Mouse (Mus musculus) heart, embryonic 13.5 days (tissue): Measurements from ENCODE around the gene Hist3h2ba. TPM values are rescaled to one million over a fixed set of nuclear protein-coding genes. Genes with fewer than 3 reads are reported as not detected.

Experiments
- ATAC-seq: fragments of 200-750 bp; cut with Nextera tagmentation; 2 replicates; pipeline ENCODE4 v1.8.0; 2017; ENCODE audit warnings: moderate TSS enrichment; ENCODE audit not compliant: insufficient number of reproducible peaks, low FRiP score, low TSS enrichment; ENCODE audit errors: extremely low read depth
- H3K27ac ChIP-seq: fragments of 300-500 bp; sonication (generic); replicated peaks from 2 replicates; pipeline ENCODE4 v1.5.1; 2015; ENCODE audit warnings: moderate library complexity, mild to moderate bottlenecking, inconsistent platforms
- H3K27me3 ChIP-seq: fragments of 300-500 bp; sonication (generic); replicated peaks from 2 replicates; pipeline ENCODE4 v1.6.1; 2015; ENCODE audit warnings: mild to moderate bottlenecking, inconsistent platforms
- H3K36me3 ChIP-seq: fragments of 300-500 bp; sonication (generic); 2 replicates; pipeline ENCODE4 v1.6.1; 2015; ENCODE audit warnings: mild to moderate bottlenecking, inconsistent platforms
- H3K4me1 ChIP-seq: fragments of 300-500 bp; sonication (generic); 2 replicates; pipeline ENCODE4 v1.6.1; 2015; ENCODE audit warnings: inconsistent platforms
- H3K4me2 ChIP-seq: fragments of 300-500 bp; sonication (generic); 2 replicates; pipeline ENCODE4 v1.6.1; 2015; ENCODE audit warnings: inconsistent platforms, mild to moderate bottlenecking, moderate library complexity
- H3K4me3 ChIP-seq: fragments of 300-500 bp; sonication (generic); 2 replicates; pipeline ENCODE4 v1.5.1; 2015; ENCODE audit warnings: moderate library complexity, mild to moderate bottlenecking, inconsistent platforms
- H3K9ac ChIP-seq: fragments of 300-500 bp; sonication (generic); 2 replicates; pipeline ENCODE4 v1.6.1; 2015; ENCODE audit warnings: inconsistent platforms, mild to moderate bottlenecking, moderate library complexity
- H3K9me3 ChIP-seq: fragments of 300-500 bp; sonication (generic); 2 replicates; pipeline ENCODE4 v1.6.1; 2016; ENCODE audit warnings: inconsistent platforms
- WGBS: fragments of 180-500 bp; shearing (Covaris S2); methylation state at CpG from one replicate; pipeline ENCODE4 v1.1.7; 2015; ENCODE audit warnings: mixed read lengths; 5-methylcytosine and 5-hydroxymethylcytosine counted together
- polyA plus RNA-seq: library from polyadenylated mRNA; unstranded; fragments of >200 nt; fragmentation: Nextera tagmentation; extraction: Ambion mirVana; gene quantifications from 2 replicates; pipeline ENCODE4 v1.2.1, GENCODE M21; 2015

Gene Hist3h2ba
- polyA plus RNA-seq, 1 experiment from 2014 or later: 14.9 TPM

DNA sequence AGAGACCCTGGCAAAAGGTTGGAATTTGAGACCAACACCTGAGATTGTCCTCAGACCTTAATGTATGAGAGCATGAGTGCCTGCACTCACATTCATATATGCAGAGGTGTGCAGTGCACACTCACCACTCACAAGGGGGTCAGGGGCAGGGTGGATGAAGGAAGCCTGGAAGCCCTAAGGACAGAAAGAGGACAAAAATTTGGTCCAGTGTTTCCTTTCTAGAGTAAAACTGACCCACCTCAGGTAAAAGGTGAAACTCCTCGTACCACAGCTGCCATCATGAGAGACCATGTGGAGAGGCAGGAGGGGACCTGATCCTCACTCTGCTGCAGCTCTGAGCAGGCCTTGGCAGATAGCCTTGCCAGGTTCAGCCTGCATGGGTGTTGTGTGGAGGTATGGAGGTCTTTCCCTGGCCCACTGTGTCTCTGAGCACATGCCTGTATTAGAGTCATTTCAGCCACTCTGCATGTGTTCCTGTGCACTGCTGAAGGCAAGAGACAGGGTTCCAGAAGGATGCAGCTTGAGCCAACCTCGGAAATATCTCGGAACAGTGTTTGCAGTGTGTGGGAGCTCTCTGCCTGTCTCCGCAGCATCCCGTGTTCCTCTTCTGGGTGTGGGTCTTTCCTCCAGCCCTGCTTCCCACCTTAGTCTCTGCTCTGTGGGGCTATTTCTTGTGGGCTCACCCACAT, 8.7 kb downstream of the Hist3h2ba start:
- Histone ChIP-seq H3K9ac (peak overlapping the region; percentile 96), H3K27ac (no peak overlapping the region), H3K27me3 (peaks cover 14% of the 10 kb centered on the region), H3K4me3 (peak overlapping the region; percentile 76), H3K4me1 (peaks cover 44% of the 10 kb centered on the region), H3K36me3 (peaks cover 16% of the 10 kb centered on the region), H3K9me3 (peaks cover 9% of the 10 kb centered on the region; the same call in 1 of the 2 replicates), H3K4me2 (peak overlapping the region; percentile 97)
- ATAC-seq: no peak
- WGBS: 82% methylated on average over 5 of the region's 5 CpGs

DNA sequence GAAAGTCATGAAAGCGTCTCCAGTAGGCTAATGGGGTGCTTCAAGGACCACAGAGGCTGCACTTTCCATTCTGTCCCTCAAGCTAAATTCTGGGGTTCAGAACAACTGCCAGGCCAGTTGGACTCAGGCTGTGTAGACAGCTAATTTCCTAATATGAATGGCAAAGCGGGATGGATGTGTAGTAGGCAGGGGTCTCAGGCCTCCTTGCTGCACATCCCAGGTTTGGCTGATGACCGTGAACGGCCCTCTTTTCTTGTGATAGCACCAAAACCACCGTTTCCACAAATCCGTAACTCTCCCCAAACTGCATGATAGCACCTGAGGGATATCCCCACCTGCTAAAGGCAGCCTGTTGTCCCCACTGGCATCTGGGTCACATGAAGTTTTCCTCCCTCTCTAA, 9.8 kb downstream of the Hist3h2ba start:
- no peak overlapping the region for H3K4me3 ChIP-seq
- peaks cover 9% of the 10 kb centered on the region; the same call in 1 of the 2 replicates for H3K9me3 ChIP-seq
- H3K4me1 ChIP-seq: peaks cover 37% of the 10 kb centered on the region
- no peak overlapping the region for H3K9ac ChIP-seq
- H3K36me3 ChIP-seq: peaks cover 16% of the 10 kb centered on the region
- WGBS: 85% methylated on average over 6 of the region's 6 CpGs
- H3K27ac ChIP-seq: no peak overlapping the region
- H3K27me3 ChIP-seq: peaks cover 26% of the 10 kb centered on the region
- ATAC-seq: no peak
- H3K4me2 ChIP-seq: peak overlapping the region; percentile 85; the same call in 1 of the 2 replicates

DNA sequence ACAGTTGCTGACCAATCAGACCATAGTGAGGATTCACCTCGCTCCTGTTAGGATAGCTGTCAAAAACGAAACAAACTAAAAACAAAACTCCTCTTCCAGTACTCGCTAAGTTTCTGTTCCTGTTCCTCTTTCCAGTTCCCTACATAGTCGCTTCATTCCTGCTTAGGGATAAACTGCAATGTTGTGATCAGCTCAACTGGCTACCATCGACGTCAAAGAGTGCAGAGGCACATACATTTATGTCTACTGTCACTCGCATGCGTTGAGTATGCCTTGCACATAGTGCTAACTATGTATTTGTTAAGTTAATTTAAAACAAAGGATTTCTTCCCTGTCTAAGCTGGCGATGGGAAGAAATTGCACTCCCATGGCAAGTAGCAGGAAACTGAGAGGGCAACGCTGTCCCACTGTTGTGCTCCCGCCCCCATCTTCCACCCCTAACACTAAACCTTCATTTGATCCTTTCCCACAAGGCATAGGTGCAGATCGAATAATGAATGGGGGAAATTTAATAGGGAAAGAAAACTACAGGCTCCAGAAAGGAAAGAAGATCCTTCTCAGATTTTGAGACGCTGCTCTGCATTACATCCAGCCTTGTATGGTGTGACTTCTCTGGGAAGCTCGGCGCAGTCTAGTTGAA, 10.6 kb downstream of the Hist3h2ba start:
- no peak for ATAC-seq
- Histone ChIP-seq H3K4me2 (peak overlapping the region; percentile 85), H3K9me3 (peaks cover 9% of the 10 kb centered on the region; the same call in 1 of the 2 replicates), H3K4me1 (peaks cover 36% of the 10 kb centered on the region), H3K27me3 (peaks cover 33% of the 10 kb centered on the region), H3K9ac (peak overlapping the region; percentile 76), H3K4me3 (peak overlapping the region; percentile 63), H3K36me3 (peaks cover 16% of the 10 kb centered on the region), H3K27ac (peak overlapping the region; percentile 24; the same call in 1 of the 2 replicates)
- 35% methylated on average over 15 of the region's 15 CpGs for WGBS

DNA sequence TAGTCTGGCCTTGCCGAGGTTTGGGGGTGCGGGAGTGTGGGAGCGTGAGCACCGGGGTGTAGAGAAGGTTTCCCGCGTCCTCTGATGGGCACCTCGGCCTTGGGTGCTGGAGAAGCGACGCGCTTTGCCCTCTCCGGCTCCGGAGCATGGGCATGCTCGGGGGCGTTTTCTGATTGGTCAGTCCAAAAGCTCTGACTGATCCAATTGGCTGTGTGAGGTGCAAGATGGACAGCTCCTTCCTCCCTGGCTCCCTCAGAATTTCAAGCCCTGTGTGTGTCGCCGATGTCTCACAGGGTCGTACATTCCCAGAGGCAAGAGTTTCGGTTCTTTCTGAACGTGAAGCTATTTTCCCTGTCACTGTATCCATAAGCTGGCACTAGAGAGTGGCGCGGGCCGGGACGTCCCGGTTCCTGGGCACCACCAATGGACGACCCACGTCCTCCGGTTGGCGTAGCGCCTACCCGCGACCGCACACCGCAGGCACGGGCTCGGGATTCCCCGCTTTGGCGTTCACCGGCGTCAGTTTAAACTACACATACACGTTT, 11.3 kb downstream of the Hist3h2ba start:
- ATAC-seq: no peak; the same call in 1 of the 2 replicates
- Histone ChIP-seq H3K4me1 (peaks cover 41% of the 10 kb centered on the region), H3K9ac (peak overlapping the region; percentile 76), H3K36me3 (peaks cover 16% of the 10 kb centered on the region), H3K9me3 (peaks cover 9% of the 10 kb centered on the region; the same call in 1 of the 2 replicates), H3K27me3 (peaks cover 35% of the 10 kb centered on the region), H3K4me3 (peak overlapping the region; percentile 63), H3K27ac (peak overlapping the region; percentile 53; the same call in 1 of the 2 replicates), H3K4me2 (peak overlapping the region; percentile 85)
- 3% methylated on average over 40 of the region's 40 CpGs for WGBS

DNA sequence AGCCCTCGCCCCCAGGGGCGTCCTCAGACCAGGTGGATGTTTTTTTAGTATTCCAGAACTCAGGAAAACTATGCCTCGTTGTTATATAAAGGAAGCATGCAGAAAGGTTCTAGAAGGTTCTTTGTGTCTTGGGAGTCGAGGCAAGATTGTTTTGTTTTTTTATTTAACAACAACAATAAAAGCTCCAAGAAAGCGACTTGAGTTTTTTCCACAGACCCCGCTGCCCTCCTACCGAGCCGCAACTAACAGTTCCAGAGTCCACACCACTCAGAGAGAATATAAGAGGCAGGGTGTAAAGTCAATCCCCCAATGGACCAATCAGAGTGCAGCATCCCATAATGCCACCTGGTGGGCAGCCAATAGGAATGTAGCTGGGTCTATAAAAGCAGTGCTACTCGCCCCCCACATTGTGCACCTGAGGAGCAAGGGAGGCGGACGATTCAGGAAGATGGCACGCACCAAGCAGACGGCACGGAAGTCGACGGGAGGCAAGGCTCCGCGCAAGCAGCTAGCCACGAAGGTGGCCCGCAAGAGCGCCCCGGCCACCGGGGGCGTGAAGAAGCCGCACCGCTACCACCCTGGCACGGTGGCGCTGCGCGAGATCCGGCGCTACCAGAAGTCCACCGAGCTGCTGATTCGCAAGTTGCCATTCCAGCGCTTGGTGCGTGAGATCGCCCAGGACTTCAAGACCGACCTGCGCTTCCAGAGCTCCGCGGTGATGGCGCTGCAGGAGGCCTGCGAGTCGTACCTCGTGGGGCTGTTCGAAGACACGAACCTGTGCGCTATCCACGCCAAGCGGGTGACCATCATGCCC, 12.9 kb downstream of the Hist3h2ba start:
- peak overlapping the region; percentile 22 for H3K4me2 ChIP-seq
- peaks cover 35% of the 10 kb centered on the region for H3K27me3 ChIP-seq
- no peak overlapping the region for H3K9ac ChIP-seq
- peaks cover 16% of the 10 kb centered on the region for H3K36me3 ChIP-seq
- H3K9me3 ChIP-seq: peaks cover 9% of the 10 kb centered on the region; the same call in 1 of the 2 replicates
- H3K4me3 ChIP-seq: peak overlapping the region; percentile 20; the same call in 1 of the 2 replicates
- H3K4me1 ChIP-seq: peaks cover 43% of the 10 kb centered on the region
- ATAC-seq: no peak
- H3K27ac ChIP-seq: no peak overlapping the region
- 47% methylated on average over 50 of the region's 50 CpGs for WGBS

DNA sequence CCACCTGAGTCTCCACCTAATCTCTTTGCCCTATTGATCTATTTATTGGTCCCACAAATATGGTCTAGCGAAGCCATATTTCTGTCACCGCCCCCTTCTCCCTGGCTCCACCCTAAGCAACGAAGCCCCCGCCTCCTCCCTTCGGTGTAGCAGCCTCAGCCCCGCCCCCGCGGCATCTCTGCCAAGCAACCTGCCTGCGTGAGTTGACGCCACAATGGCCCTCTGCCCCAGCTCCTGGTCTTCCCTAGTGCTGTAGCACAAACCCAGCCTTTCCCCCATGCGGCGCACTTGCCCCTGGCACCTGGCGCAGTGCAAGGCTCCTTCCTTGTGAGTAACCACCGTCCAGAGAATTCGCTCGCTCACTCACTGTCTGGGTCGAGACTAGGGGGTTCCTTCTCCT, 14.8 kb downstream of the Hist3h2ba start:
- Histone ChIP-seq H3K9me3 (peaks cover 9% of the 10 kb centered on the region; the same call in 1 of the 2 replicates), H3K27me3 (peaks cover 35% of the 10 kb centered on the region), H3K4me3 (no peak overlapping the region), H3K4me2 (no peak overlapping the region), H3K4me1 (peaks cover 35% of the 10 kb centered on the region), H3K27ac (no peak overlapping the region), H3K9ac (no peak overlapping the region), H3K36me3 (no peaks in the 10 kb centered on the region)
- WGBS: 34% methylated on average over 17 of the region's 17 CpGs
- no peak for ATAC-seq

DNA sequence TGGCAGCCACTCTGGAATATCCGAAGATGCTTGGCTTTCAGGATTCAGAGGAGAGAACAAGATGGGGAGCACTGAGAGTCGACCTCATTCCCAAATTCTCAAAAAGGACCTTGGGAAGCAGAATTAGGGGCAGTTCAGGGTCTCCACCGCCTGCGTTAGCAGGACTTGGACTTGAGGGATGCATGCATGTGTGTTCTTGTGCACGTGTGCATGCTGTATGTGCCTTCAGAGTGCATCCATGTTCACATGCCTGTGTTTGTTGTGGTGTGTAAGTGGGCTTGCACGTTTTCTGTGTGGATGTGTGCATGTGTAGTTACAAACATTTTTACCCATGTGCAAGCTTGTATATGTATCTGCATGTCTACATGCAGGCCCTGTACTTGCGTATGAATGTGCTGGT, 15.5 kb downstream of the Hist3h2ba start:
- H3K4me2 ChIP-seq: no peak overlapping the region
- 0 out of 2 replicates have a peak, but pooled peaks cover 2% of the 10 kb centered on the region for H3K36me3 ChIP-seq
- ATAC-seq: no peak
- peaks cover 9% of the 10 kb centered on the region; the same call in 1 of the 2 replicates for H3K9me3 ChIP-seq
- H3K9ac ChIP-seq: no peak overlapping the region
- peaks cover 35% of the 10 kb centered on the region for H3K27me3 ChIP-seq
- no peak overlapping the region for H3K27ac ChIP-seq
- WGBS: 75% methylated on average over 7 of the region's 7 CpGs
- H3K4me1 ChIP-seq: peaks cover 35% of the 10 kb centered on the region
- H3K4me3 ChIP-seq: no peak overlapping the region

DNA sequence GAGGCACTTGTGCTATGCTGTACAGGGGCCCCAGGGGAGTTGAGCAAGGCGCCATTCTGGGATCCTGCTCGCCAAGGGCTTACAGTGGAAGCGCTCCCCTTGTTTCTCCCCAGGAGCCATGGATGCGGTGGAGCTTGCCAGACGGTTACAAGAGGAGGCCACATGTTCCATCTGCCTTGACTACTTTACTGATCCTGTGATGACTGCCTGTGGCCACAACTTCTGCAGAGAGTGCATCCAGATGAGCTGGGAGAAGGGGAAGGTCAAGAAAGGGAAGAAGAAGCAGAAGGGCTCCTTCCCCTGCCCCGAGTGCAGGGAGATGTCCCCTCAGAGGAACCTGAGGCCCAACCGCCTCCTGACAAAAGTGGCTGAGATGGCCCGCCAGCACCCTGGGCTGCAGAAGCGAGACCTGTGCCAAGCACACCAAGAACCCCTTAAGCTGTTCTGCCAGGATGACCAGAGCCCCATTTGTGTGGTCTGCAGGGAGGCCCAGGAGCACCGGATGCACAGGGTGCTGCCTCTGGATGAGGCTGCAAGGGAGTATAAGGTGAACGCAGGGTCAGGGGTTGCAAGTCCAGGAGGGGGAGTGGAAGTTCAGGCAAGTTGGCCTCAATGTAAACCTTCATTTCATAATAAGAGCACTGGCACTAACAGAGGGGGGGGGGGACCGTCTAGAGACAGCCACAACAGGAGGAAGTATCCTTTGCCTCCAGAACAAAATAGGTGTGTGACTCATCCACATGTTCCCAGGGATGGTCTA, 16.5 kb downstream of the Hist3h2ba start:
- Histone ChIP-seq H3K4me3 (no peak overlapping the region), H3K4me1 (peaks cover 34% of the 10 kb centered on the region), H3K36me3 (peaks cover 10% of the 10 kb centered on the region; the same call in 1 of the 2 replicates), H3K27ac (no peak overlapping the region), H3K9me3 (peaks cover 9% of the 10 kb centered on the region; the same call in 1 of the 2 replicates), H3K27me3 (peaks cover 35% of the 10 kb centered on the region), H3K4me2 (0 out of 2 replicates have a peak overlapping the region, but pooled peaks have one; percentile 15), H3K9ac (peak overlapping the region; percentile 28; the same call in 1 of the 2 replicates)
- no peak for ATAC-seq
- 36% methylated on average over 12 of the region's 12 CpGs for WGBS

DNA sequence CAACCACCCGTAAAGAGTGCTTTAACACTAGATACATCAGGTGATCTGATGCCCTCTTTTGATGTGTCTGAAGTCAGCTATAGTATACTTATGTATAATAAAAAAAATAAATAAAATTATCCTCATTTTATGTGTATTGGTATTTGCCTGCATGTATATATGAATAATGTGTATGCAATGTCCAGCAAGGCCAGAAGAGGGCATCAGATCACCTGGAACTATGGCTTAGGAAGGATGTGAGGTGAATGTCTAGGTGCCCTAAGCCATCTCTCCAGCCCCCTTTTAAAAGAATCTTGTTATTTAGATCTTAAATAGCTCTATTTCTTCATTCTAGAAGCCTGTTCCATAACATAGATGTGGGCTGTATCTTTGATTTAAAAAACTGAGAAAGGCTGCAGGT, 18.6 kb downstream of the Hist3h2ba start:
- Histone ChIP-seq H3K4me1 (peaks cover 44% of the 10 kb centered on the region), H3K4me3 (no peak overlapping the region), H3K4me2 (no peak overlapping the region), H3K9ac (no peak overlapping the region), H3K27ac (no peak overlapping the region), H3K36me3 (peaks cover 25% of the 10 kb centered on the region), H3K27me3 (peaks cover 21% of the 10 kb centered on the region), H3K9me3 (no peaks in the 10 kb centered on the region)
- WGBS: 94% methylated on average over 1 of the region's 1 CpGs
- no peak for ATAC-seq

DNA sequence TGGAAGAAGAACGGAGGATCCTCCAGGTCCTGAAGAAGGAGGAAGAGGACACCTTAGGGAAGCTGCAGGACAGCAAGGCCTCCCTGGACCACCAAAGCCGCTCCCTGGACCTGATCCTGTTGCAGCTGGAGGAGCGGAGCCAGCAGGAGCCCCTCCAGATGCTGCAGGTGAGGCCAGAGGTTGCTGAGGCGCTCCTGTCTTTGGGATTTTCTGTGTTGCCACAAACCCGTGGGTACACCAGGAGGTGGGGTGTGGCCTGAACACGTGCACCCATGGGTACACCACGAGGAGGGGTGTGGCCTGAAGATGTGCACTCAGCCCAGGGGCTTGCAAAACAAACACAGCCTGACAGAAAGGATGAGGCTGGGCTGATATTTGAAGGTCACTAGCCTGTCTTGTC, 19.8 kb downstream of the Hist3h2ba start:
- Histone ChIP-seq H3K4me1 (peaks cover 44% of the 10 kb centered on the region), H3K27ac (no peak overlapping the region), H3K27me3 (peaks cover 9% of the 10 kb centered on the region), H3K9ac (no peak overlapping the region), H3K4me2 (no peak overlapping the region), H3K9me3 (no peaks in the 10 kb centered on the region), H3K36me3 (peaks cover 29% of the 10 kb centered on the region), H3K4me3 (no peak overlapping the region)
- ATAC-seq: no peak
- WGBS: 77% methylated on average over 7 of the region's 7 CpGs
